Mouse (Mus musculus): ENCODE data around the gene Crcp.

- TF ChIP-seq CTCF (IDR thresholded peaks at IDR 0.05; ENCODE audit: low read depth), result no peak
- TF ChIP-seq EP300 (IDR thresholded peaks at IDR 0.05; ENCODE audit: low read depth), result no peak
Measured at GRCm38 (mm10) chr5:130021361-130021966, 7.6 kb upstream of the Crcp start.

Measured in liver, postnatal 0 days (tissue).